Mouse (Mus musculus) spleen, adult 2 months (tissue): ENCODE measurements around the gene Ten1. TPM values are rescaled to one million over a fixed set of nuclear protein-coding genes. Genes with fewer than 3 reads are reported as not detected.

Source experiments
- DNase-seq, 2 experiments: peaks; one replicate each; pipeline versions ENCODE4 v3.0.0 to v3.0.0-alpha.2; 2012 to 2021; ENCODE audit warnings: low spot score in 2 of 2, low read depth in 1 of 2
- H3K27ac ChIP-seq: fragments of 200-500 bp; 2 replicates; pipeline ENCODE4 v1.5.1; 2012; ENCODE audit warnings: low read length, inconsistent platforms; ENCODE audit not compliant: insufficient read depth
- H3K27me3 ChIP-seq: fragments of 200-500 bp; 2 replicates; pipeline ENCODE4 v1.6.1; 2012; ENCODE audit warnings: mild to moderate bottlenecking, moderate library complexity, low read length, inconsistent platforms; ENCODE audit not compliant: control insufficient read depth, insufficient read depth
- H3K36me3 ChIP-seq: fragments of 200-500 bp; 2 replicates; pipeline ENCODE4 v1.6.1; 2012; ENCODE audit warnings: mild to moderate bottlenecking, low read length, inconsistent platforms; ENCODE audit not compliant: control insufficient read depth, insufficient read depth
- H3K4me1 ChIP-seq: fragments of 200-500 bp; 2 replicates; pipeline ENCODE4 v1.6.1; 2011; ENCODE audit warnings: inconsistent platforms; ENCODE audit not compliant: control insufficient read depth, insufficient read depth, insufficient read length
- H3K4me3 ChIP-seq: fragments of 200-500 bp; 2 replicates; pipeline ENCODE4 v1.5.1; 2011; ENCODE audit warnings: mild to moderate bottlenecking, inconsistent platforms; ENCODE audit not compliant: insufficient read depth, insufficient read length; ENCODE audit errors: extremely low read depth
- CTCF ChIP-seq: fragments of 200-500 bp; IDR thresholded peaks from 2 replicates; pipeline ENCODE4 v1.5.1; 2011; ENCODE audit warnings: mild to moderate bottlenecking, inconsistent platforms; ENCODE audit not compliant: insufficient read depth, insufficient read length, insufficient replicate concordance; ENCODE audit errors: extremely low read depth
- POLR2A ChIP-seq: fragments of 200-500 bp; IDR thresholded peaks from 2 replicates; pipeline ENCODE4 v1.6.1; 2011; ENCODE audit warnings: low read depth, low read length, inconsistent platforms
- WGBS: fragments of 180-500 bp; shearing (Covaris S2); methylation state at CpG from one replicate; pipeline ENCODE4 v1.1.7; 2018; 5-methylcytosine and 5-hydroxymethylcytosine counted together
- polyA plus RNA-seq: library from polyadenylated mRNA; depleted of rRNA; stranded (reverse); fragments of >200 nt; gene quantifications from 2 replicates; pipeline ENCODE4 v1.2.3, GENCODE M21; 2012

Ten1 gene
- polyA plus RNA-seq, 1 experiment = 18.3 TPM

GRCm38 (mm10) chr11:116247502-116248222 lies 49.0 kb downstream of the Ten1 start:
- 90% methylated on average over 14 of the region's 14 CpGs for WGBS
- H3K4me1 ChIP-seq = no peaks in the 10 kb centered on the region
- H3K27me3 ChIP-seq = no peaks in the 10 kb centered on the region
- no peak overlapping the region for H3K4me3 ChIP-seq
- TF ChIP-seq CTCF (no peak), POLR2A (no peak)
- peaks cover 70% of the 10 kb centered on the region for H3K36me3 ChIP-seq
- no peak overlapping the region for H3K27ac ChIP-seq
- no peak for DNase-seq

- H3K36me3 ChIP-seq = peaks cover 60% of the 10 kb centered on the region
- no peak for DNase-seq
- 92% methylated on average over 8 of the region's 8 CpGs for WGBS
These were observed 52.2 kb downstream of the Ten1 start for GRCm38 (mm10) chr11:116250898-116251297.

GRCm38 (mm10) chr11:116253076-116253600 lies 54.5 kb downstream of the Ten1 start:
- Histone ChIP-seq H3K27me3 (no peaks in the 10 kb centered on the region), H3K36me3 (peaks cover 43% of the 10 kb centered on the region), H3K4me3 (no peak overlapping the region), H3K27ac (no peak overlapping the region), H3K4me1 (no peaks in the 10 kb centered on the region)
- DNase-seq = no peak
- 20% methylated on average over 3 of the region's 3 CpGs for WGBS
- no peak for TF ChIP-seq POLR2A
- TF ChIP-seq CTCF = no peak

More at GRCm38 (mm10) chr11:116250898-116251297, 52.2 kb downstream of the Ten1 start:
- Histone ChIP-seq H3K4me3 (no peak overlapping the region), H3K27me3 (no peaks in the 10 kb centered on the region), H3K4me1 (no peaks in the 10 kb centered on the region), H3K27ac (no peak overlapping the region)
- TF ChIP-seq POLR2A (no peak), CTCF (no peak)

GRCm38 (mm10) chr11:116254627-116255026 lies 56.0 kb downstream of the Ten1 start:
- Histone ChIP-seq H3K4me1 (no peaks in the 10 kb centered on the region), H3K27me3 (no peaks in the 10 kb centered on the region), H3K36me3 (peaks cover 36% of the 10 kb centered on the region), H3K4me3 (no peak overlapping the region), H3K27ac (no peak overlapping the region)
- TF ChIP-seq POLR2A (no peak), CTCF (no peak)
- 18% methylated on average over 9 of the region's 9 CpGs for WGBS
- no peak for DNase-seq

- WGBS = 42% methylated on average over 22 of the region's 22 CpGs
- Histone ChIP-seq H3K27ac (no peak overlapping the region), H3K4me1 (no peaks in the 10 kb centered on the region), H3K36me3 (peaks cover 35% of the 10 kb centered on the region), H3K27me3 (no peaks in the 10 kb centered on the region), H3K4me3 (no peak overlapping the region)
- no peak for DNase-seq
- TF ChIP-seq POLR2A (no peak), CTCF (no peak)
These were observed 56.7 kb downstream of the Ten1 start for GRCm38 (mm10) chr11:116255090-116255981.

GRCm38 (mm10) chr11:116255982-116256675 lies 57.5 kb downstream of the Ten1 start:
- H3K4me3 ChIP-seq = no peak overlapping the region
- 63% methylated on average over 9 of the region's 9 CpGs for WGBS
- no peak for TF ChIP-seq CTCF
- no peak for TF ChIP-seq POLR2A
- H3K36me3 ChIP-seq = peaks cover 34% of the 10 kb centered on the region
- DNase-seq = no peak
- no peaks in the 10 kb centered on the region for H3K27me3 ChIP-seq
- no peak overlapping the region for H3K27ac ChIP-seq
- H3K4me1 ChIP-seq = no peaks in the 10 kb centered on the region
